Mouse (Mus musculus) MEL (cell line): ENCODE results near the gene Prelid3b.
A peak's percentile ranks its signal among the peaks of the same experiment; 100 is the strongest.

Experiments used
- CHD1 ChIP-seq: IDR thresholded peaks from 2 replicates; pipeline ENCODE4 v1.6.1; 2012; ENCODE audit warnings: low read depth, mild to moderate bottlenecking, inconsistent platforms, low read length, improper control_type of control experiment
- CHD2 ChIP-seq: IDR thresholded peaks from 2 replicates; pipeline ENCODE4 v1.6.1; 2011; ENCODE audit warnings: low read length, improper control_type of control experiment
- CTCF ChIP-seq, 3 experiments: IDR thresholded peaks in 2 of 3; conservative IDR thresholded peaks in 1 of 3; 2 replicates each; pipeline ENCODE4 v1.5.1; 2011 to 2012; ENCODE audit warnings: low read length in 3 of 3, low read depth in 2 of 3, mild to moderate bottlenecking in 2 of 3, improper control_type of control experiment in 1 of 3, inconsistent platforms in 1 of 3, mixed read lengths in 1 of 3, moderate library complexity in 1 of 3; ENCODE audit not compliant: control insufficient read depth in 1 of 3, insufficient read depth in 1 of 3, poor library complexity in 1 of 3, severe bottlenecking in 1 of 3
- ELF1 ChIP-seq: IDR thresholded peaks from 2 replicates; pipeline ENCODE4 v1.6.1; 2014; ENCODE audit warnings: low read depth, mild to moderate bottlenecking, inconsistent platforms, low read length, improper control_type of control experiment, moderate library complexity
- EP300 ChIP-seq, 2 experiments: IDR thresholded peaks; 2 replicates each; pipeline ENCODE4 v1.6.1; 2011; ENCODE audit warnings: improper control_type of control experiment in 2 of 2, low read length in 2 of 2, low read depth in 1 of 2, mild to moderate bottlenecking in 1 of 2
- ETS1 ChIP-seq: IDR thresholded peaks from 2 replicates; pipeline ENCODE4 v1.6.1; 2012; ENCODE audit warnings: low read depth, mild to moderate bottlenecking, inconsistent platforms, low read length, improper control_type of control experiment, moderate library complexity
- MAX ChIP-seq: IDR thresholded peaks from 2 replicates; pipeline ENCODE4 v1.6.1; 2011; ENCODE audit warnings: low read length, improper control_type of control experiment
- POLR2AphosphoS2 ChIP-seq: IDR thresholded peaks from 2 replicates; pipeline ENCODE4 v1.6.1; 2011; ENCODE audit warnings: low read length, improper control_type of control experiment
- POLR2AphosphoS5 ChIP-seq: IDR thresholded peaks from 2 replicates; pipeline ENCODE4 v1.6.1; 2012; ENCODE audit warnings: low read depth, borderline replicate concordance, mild to moderate bottlenecking, inconsistent platforms, low read length, moderate library complexity, mixed read lengths
- TBP ChIP-seq: IDR thresholded peaks from 2 replicates; pipeline ENCODE4 v1.8.0; 2011; ENCODE audit warnings: low read depth, low read length, improper control_type of control experiment
- USF2 ChIP-seq, 2 experiments: IDR thresholded peaks; 2 replicates each; pipeline ENCODE4 v1.6.1; 2011 to 2012; ENCODE audit warnings: improper control_type of control experiment in 2 of 2, low read length in 2 of 2, borderline replicate concordance in 1 of 2, inconsistent platforms in 1 of 2, low read depth in 1 of 2, mild to moderate bottlenecking in 1 of 2; ENCODE audit not compliant: insufficient read depth in 1 of 2
- ZC3H11A ChIP-seq: IDR thresholded peaks from 2 replicates; pipeline ENCODE4 v1.6.1; 2012; ENCODE audit warnings: low read depth, mild to moderate bottlenecking, inconsistent platforms, low read length, improper control_type of control experiment

DNA sequence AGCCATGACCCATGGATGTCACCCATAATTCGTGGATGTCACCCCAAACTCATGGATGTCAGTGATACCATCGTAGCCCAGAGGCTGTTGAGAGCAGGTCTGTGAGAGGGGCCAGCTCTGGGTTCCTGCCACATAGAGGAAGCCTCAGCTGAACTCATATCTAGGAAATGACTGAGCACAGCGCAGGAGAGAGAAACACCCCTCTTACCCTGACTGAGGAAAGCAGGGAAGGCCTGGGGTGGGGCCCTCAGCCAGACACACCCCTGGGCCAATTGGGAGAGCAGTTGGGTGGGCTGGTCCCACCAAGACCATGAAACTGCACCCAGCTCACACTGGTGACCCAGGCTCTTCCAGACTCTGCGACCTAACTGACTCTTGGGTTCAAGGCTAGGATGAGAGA lies 22.5 kb downstream of the Prelid3b start, which contains the start of gene Tubb1:
- no peak for TF ChIP-seq CTCF (IDR thresholded peaks at IDR 0.05 in 2 of 3, conservative IDR thresholded peaks at IDR 0.05 in 1 of 3; ENCODE audit: control insufficient read depth in 1 of 3, insufficient read depth in 1 of 3, low read depth in 2 of 3, low read length in 3 of 3, poor library complexity in 1 of 3, severe bottlenecking in 1 of 3)
- TF ChIP-seq MAX = no peak
- no peak for TF ChIP-seq USF2 (IDR thresholded peaks at IDR 0.05; ENCODE audit: borderline replicate concordance in 1 of 2, insufficient read depth in 1 of 2, low read depth in 1 of 2, low read length in 2 of 2)
- TF ChIP-seq CHD1 = no peak
- TF ChIP-seq EP300 (IDR thresholded peaks at IDR 0.05; ENCODE audit: low read depth in 1 of 2, low read length in 2 of 2) = no peak
- no peak for TF ChIP-seq POLR2AphosphoS2
- TF ChIP-seq TBP = no peak
- TF ChIP-seq POLR2AphosphoS5 = no peak
- no peak for TF ChIP-seq CHD2
- peak; percentile 22; the same call in 1 of the 2 replicates for TF ChIP-seq ETS1
- TF ChIP-seq ELF1 = no peak
- TF ChIP-seq ZC3H11A = no peak
